Comparison of ENCODE assay signal across 8 mouse cellular contexts in genomic region chr12:73617652-73618051, GRCm38 (mm10). TPM values are rescaled to one million over a fixed set of nuclear protein-coding genes. Genes with fewer than 3 reads are reported as not detected.
A peak's percentile ranks its signal among the peaks of the same experiment; 100 is the strongest.
DNase-seq lines count a peak whose midpoint lies in the region; ATAC-seq and TF ChIP-seq lines count a peak whose summit lies in the region.

No protein-coding gene starts in this region.

- no peak for TF ChIP-seq CTCF in midbrain, postnatal 0 days (IDR thresholded peaks at IDR 0.05)

- no peak for ATAC-seq in limb, embryonic 15.5 days (ENCODE audit: insufficient number of reproducible peaks, low FRiP score, low TSS enrichment, low read depth)
- no peak for ATAC-seq in midbrain, embryonic 14.5 days (ENCODE audit: low FRiP score, low TSS enrichment)
- ATAC-seq in midbrain, postnatal 0 days (ENCODE audit: low FRiP score): no peak

- H3K36me3 ChIP-seq in limb, embryonic 15.5 days: no peaks in the 10 kb centered on the region
- no peaks in the 10 kb centered on the region for H3K36me3 ChIP-seq in midbrain, embryonic 14.5 days (ENCODE audit: control insufficient read depth, insufficient read depth, low read length)
- no peaks in the 10 kb centered on the region for H3K36me3 ChIP-seq in midbrain, postnatal 0 days (ENCODE audit: insufficient read depth, low read length)

- WGBS in limb, embryonic 15.5 days: 43% methylated on average over 10 of the region's 10 CpGs
- 60% methylated on average over 10 of the region's 10 CpGs for WGBS in midbrain, embryonic 14.5 days
- 51% methylated on average over 10 of the region's 10 CpGs for WGBS in midbrain, postnatal 0 days

- peak; percentile 4 to 7 for DNase-seq in cerebellum, postnatal 10 days
- no peak for DNase-seq in cerebellum, adult 9-10 months
- DNase-seq in heart, postnatal 25 days (ENCODE audit: low spot score): peak; percentile 39
- DNase-seq in urinary bladder, postnatal 36 days (ENCODE audit: low spot score in 2 of 2): peak; percentile 73 to 82
- no peak for DNase-seq in gastrocnemius, postnatal 4 days (ENCODE audit: low spot score in 2 of 2)
- DNase-seq in midbrain, embryonic 14.5 days: no peak
- no peak for DNase-seq in midbrain, postnatal 0 days (ENCODE audit: low spot score)

- H3K9me3 ChIP-seq in limb, embryonic 15.5 days: no peaks in the 10 kb centered on the region
- H3K9me3 ChIP-seq in midbrain, embryonic 14.5 days (ENCODE audit: control insufficient read depth, low read length): 0 out of 2 replicates have a peak, but pooled peaks cover 2% of the 10 kb centered on the region
- peaks cover 4% of the 10 kb centered on the region; the same call in 1 of the 2 replicates for H3K9me3 ChIP-seq in midbrain, postnatal 0 days (ENCODE audit: low read length)

- H3K4me2 ChIP-seq in limb, embryonic 15.5 days: no peak overlapping the region
- H3K4me2 ChIP-seq in midbrain, embryonic 14.5 days (ENCODE audit: low read length): no peak overlapping the region
- H3K4me2 ChIP-seq in midbrain, postnatal 0 days (ENCODE audit: low read depth, low read length, poor library complexity, severe bottlenecking): no peak overlapping the region

- 0 out of 2 replicates have a peak overlapping the region, but pooled peaks have one; percentile 17 for H3K27ac ChIP-seq in limb, embryonic 15.5 days
- no peak overlapping the region for H3K27ac ChIP-seq in midbrain, embryonic 14.5 days (replicated peaks; ENCODE audit: low read depth, low read length)
- no peak overlapping the region for H3K27ac ChIP-seq in midbrain, postnatal 0 days (ENCODE audit: low read depth, low read length)

- peaks cover 4% of the 10 kb centered on the region; the same call in 1 of the 2 replicates for H3K4me1 ChIP-seq in limb, embryonic 15.5 days
- H3K4me1 ChIP-seq in midbrain, embryonic 14.5 days (ENCODE audit: control insufficient read depth, insufficient read depth, low read length): no peaks in the 10 kb centered on the region
- no peaks in the 10 kb centered on the region for H3K4me1 ChIP-seq in midbrain, postnatal 0 days (ENCODE audit: insufficient read depth, low read length)

- H3K4me3 ChIP-seq in limb, embryonic 15.5 days: no peak overlapping the region
- H3K4me3 ChIP-seq in midbrain, embryonic 14.5 days (replicated peaks; ENCODE audit: low read depth, low read length): no peak overlapping the region
- no peak overlapping the region for H3K4me3 ChIP-seq in midbrain, postnatal 0 days (ENCODE audit: low read depth, low read length)

- intact Hi-C loops in heart, postnatal 25 days (cut with DNase I): no loop called here

- no peaks in the 10 kb centered on the region for H3K27me3 ChIP-seq in limb, embryonic 15.5 days
- no peaks in the 10 kb centered on the region for H3K27me3 ChIP-seq in midbrain, embryonic 14.5 days (ENCODE audit: control insufficient read depth, insufficient read depth, low read length)
- no peaks in the 10 kb centered on the region for H3K27me3 ChIP-seq in midbrain, postnatal 0 days (ENCODE audit: insufficient read depth, low read length)

- no peak overlapping the region for H3K9ac ChIP-seq in limb, embryonic 15.5 days
- H3K9ac ChIP-seq in midbrain, embryonic 14.5 days (replicated peaks; ENCODE audit: low read length): no peak overlapping the region
- no peak overlapping the region for H3K9ac ChIP-seq in midbrain, postnatal 0 days (replicated peaks; ENCODE audit: low read length, poor library complexity, severe bottlenecking)

RNA-seq across cellular contexts. Expression of gene Prkch, which starts 33.1 kb away (rescaled TPM):
- 10 to 100 TPM; 16.1 to 18.8 TPM for total RNA-seq in heart, postnatal 25 days (2021)
- 17.3 and 18.2 TPM in 2 replicates for polyA plus RNA-seq in limb, embryonic 15.5 days (2015; fragmentation: Nextera tagmentation; extraction: Ambion mirVana)
- total RNA-seq in gastrocnemius, postnatal 4 days (2021): 10 to 100 TPM; 11.3 to 11.8 TPM
- 6.8 and 8.7 TPM in 2 replicates for polyA plus RNA-seq in midbrain, embryonic 14.5 days (2014; fragmentation: Nextera tagmentation; extraction: Ambion mirVana)
- 16.2 and 20.0 TPM in 2 replicates for total RNA-seq in midbrain, postnatal 0 days (2014; rRNA removed)
- polyA plus RNA-seq in midbrain, postnatal 0 days (2015; fragmentation: Nextera tagmentation; extraction: Ambion mirVana): 6.9 and 9.9 TPM in 2 replicates

Comparison
In these comparisons a context has a peak if more than half of its experiments do, and no peak if none do; other contexts are left out.
1. DNase-seq: peak in cerebellum, postnatal 10 days (2 of 2), heart, postnatal 25 days (single experiment) and urinary bladder, postnatal 36 days (2 of 2); none in cerebellum, adult 9-10 months (single experiment), gastrocnemius, postnatal 4 days (0 of 2), midbrain, embryonic 14.5 days (single experiment) and midbrain, postnatal 0 days (single experiment).